Mouse (Mus musculus): ENCODE measurements at regions not wholly inside any gene's neighbourhood (a gene's known extent, or its start where the extent isn't known, plus 50 kb on each side); places are given as distances from the start of the nearest gene placed in this dataset. TPM values are rescaled to one million over a fixed set of nuclear protein-coding genes. Genes with fewer than 3 reads are reported as not detected.
A peak's percentile ranks its signal among the peaks of the same experiment; 100 is the strongest.

GRCm38 (mm10) chr3:46870876-46871275 lies 422.9 kb upstream of the Pabpc4l start:
- no peaks in the 10 kb centered on the region for H3K36me3 ChIP-seq (replicated peaks)
- H3K27ac ChIP-seq = no peak overlapping the region
- H3K4me2 ChIP-seq = no peak overlapping the region
- no peaks in the 10 kb centered on the region for H3K27me3 ChIP-seq
- H3K4me3 ChIP-seq (replicated peaks) = no peak overlapping the region
- no peak for ATAC-seq (ENCODE audit: low FRiP score)
- H3K4me1 ChIP-seq = no peaks in the 10 kb centered on the region
- no peaks in the 10 kb centered on the region for H3K9me3 ChIP-seq
- H3K9ac ChIP-seq = no peak overlapping the region

GRCm38 (mm10) chr3:46869576-46870295 lies 421.7 kb upstream of the Pabpc4l start:
- Histone ChIP-seq H3K4me1 (no peaks in the 10 kb centered on the region), H3K4me3 (replicated peaks) (no peak overlapping the region), H3K36me3 (replicated peaks) (no peaks in the 10 kb centered on the region), H3K27me3 (no peaks in the 10 kb centered on the region), H3K9ac (no peak overlapping the region), H3K9me3 (no peaks in the 10 kb centered on the region), H3K27ac (no peak overlapping the region), H3K4me2 (no peak overlapping the region)
- WGBS = 86% methylated on average over 2 of the region's 2 CpGs
- ATAC-seq (ENCODE audit: low FRiP score) = no peak

GRCm38 (mm10) chr3:46848400-46848983 lies 400.5 kb upstream of the Pabpc4l start:
- Histone ChIP-seq H3K4me1 (no peaks in the 10 kb centered on the region), H3K27ac (no peak overlapping the region), H3K4me2 (no peak overlapping the region), H3K9me3 (no peaks in the 10 kb centered on the region), H3K9ac (no peak overlapping the region), H3K36me3 (replicated peaks) (no peaks in the 10 kb centered on the region), H3K4me3 (replicated peaks) (no peak overlapping the region), H3K27me3 (no peaks in the 10 kb centered on the region)
- ATAC-seq (ENCODE audit: low FRiP score) = peak; percentile 65
- 63% methylated on average over 7 of the region's 7 CpGs for WGBS

- Histone ChIP-seq H3K4me3 (replicated peaks) (no peak overlapping the region), H3K9me3 (no peaks in the 10 kb centered on the region), H3K4me2 (no peak overlapping the region), H3K9ac (no peak overlapping the region), H3K27me3 (no peaks in the 10 kb centered on the region), H3K36me3 (replicated peaks) (no peaks in the 10 kb centered on the region), H3K27ac (no peak overlapping the region), H3K4me1 (no peaks in the 10 kb centered on the region)
- ATAC-seq (ENCODE audit: low FRiP score) = no peak
- WGBS = 89% methylated on average over 3 of the region's 3 CpGs
Measured at GRCm38 (mm10) chr3:46828676-46829075, 380.7 kb upstream of the Pabpc4l start.

Small RNA genes in the stretch of these regions (microRNA-seq; reads per million reads assigned to microRNA genes)
- not detected for gene Mir6379

All from forebrain, embryonic 12.5 days (tissue).